Mouse (Mus musculus) lung, embryonic 15.5 days (tissue): Measurements from ENCODE around the gene Itga7. TPM values are rescaled to one million over a fixed set of nuclear protein-coding genes. Genes with fewer than 3 reads are reported as not detected.

Experiments used
- polyA plus RNA-seq: library from polyadenylated mRNA; unstranded; fragments of >200 nt; fragmentation: Nextera tagmentation; extraction: Ambion mirVana; gene quantifications from 2 replicates; pipeline ENCODE4 v1.2.1, GENCODE M21; 2015

The Itga7 gene
- polyA plus RNA-seq, 1 experiment from 2014 or later = 5.0 TPM

Other genes starting within 250 kb of the Itga7 start
- gene Rab5b, start 237.6 kb upstream of the Itga7 start, polyA plus RNA-seq = 73.8 and 77.8 TPM in 2 replicates
- 1.2 and 1.3 TPM in 2 replicates for gene Pmel, start 229.6 kb upstream of the Itga7 start, polyA plus RNA-seq
- 108 and 110 TPM in 2 replicates for gene Cdk2, start 228.8 kb upstream of the Itga7 start, polyA plus RNA-seq
- 9.5 and 10.5 TPM in 2 replicates for gene Dgka, start 189.0 kb upstream of the Itga7 start, polyA plus RNA-seq
- 37.9 and 39.8 TPM in 2 replicates for gene Pym1, start 185.9 kb upstream of the Itga7 start, polyA plus RNA-seq
- gene Mmp19, start 142.9 kb upstream of the Itga7 start, polyA plus RNA-seq = 2.9 and 4.0 TPM in 2 replicates
- 50.1 and 55.2 TPM in 2 replicates for gene Dnajc14, start 129.8 kb upstream of the Itga7 start, polyA plus RNA-seq
- gene Tmem198b, start 129.4 kb upstream of the Itga7 start, polyA plus RNA-seq = 15.8 and 16.6 TPM in 2 replicates
- 206 and 214 TPM in 2 replicates for gene Sarnp, start 116.5 kb upstream of the Itga7 start, polyA plus RNA-seq
- 69.2 and 77.7 TPM in 2 replicates for gene Ormdl2, start 112.2 kb upstream of the Itga7 start, polyA plus RNA-seq
- gene Gdf11, start 42.1 kb upstream of the Itga7 start, polyA plus RNA-seq = 3.7 and 4.8 TPM in 2 replicates
- 552 and 585 TPM in 2 replicates for gene Cd63, start 32.8 kb upstream of the Itga7 start, polyA plus RNA-seq
- gene Rdh5, start 10.9 kb upstream of the Itga7 start, polyA plus RNA-seq = 12.5 and 17.3 TPM in 2 replicates
- 186 and 195 TPM in 2 replicates for gene Bloc1s1, start 9.8 kb upstream of the Itga7 start, polyA plus RNA-seq
- not detected in 2 replicates for gene Mettl7b, start 27.2 kb downstream of the Itga7 start, polyA plus RNA-seq
- gene Olfr9, start 55.6 kb downstream of the Itga7 start, polyA plus RNA-seq = not detected in 2 replicates
- gene Olfr763, start 77.0 kb downstream of the Itga7 start, polyA plus RNA-seq = not detected in 2 replicates
- gene Olfr764-ps1, start 106.1 kb downstream of the Itga7 start, polyA plus RNA-seq = not detected in 2 replicates
- gene Olfr765, start 116.2 kb downstream of the Itga7 start, polyA plus RNA-seq = not detected in 2 replicates
- gene Olfr766-ps1, start 135.2 kb downstream of the Itga7 start, polyA plus RNA-seq = not detected in 2 replicates
- not detected in 2 replicates for gene Olfr767, start 149.1 kb downstream of the Itga7 start, polyA plus RNA-seq
- gene Olfr768, start 165.6 kb downstream of the Itga7 start, polyA plus RNA-seq = not detected in 2 replicates
- gene Olfr769, start 184.0 kb downstream of the Itga7 start, polyA plus RNA-seq = not detected in 2 replicates
- gene Olfr770, start 205.2 kb downstream of the Itga7 start, polyA plus RNA-seq = not detected in 2 replicates
- not detected in 2 replicates for gene Olfr771, start 230.9 kb downstream of the Itga7 start, polyA plus RNA-seq
- gene Olfr772, start 244.1 kb downstream of the Itga7 start, polyA plus RNA-seq = not detected in 2 replicates